Mouse (Mus musculus): ENCODE data around the gene 4931440F15Rik.

DNA sequence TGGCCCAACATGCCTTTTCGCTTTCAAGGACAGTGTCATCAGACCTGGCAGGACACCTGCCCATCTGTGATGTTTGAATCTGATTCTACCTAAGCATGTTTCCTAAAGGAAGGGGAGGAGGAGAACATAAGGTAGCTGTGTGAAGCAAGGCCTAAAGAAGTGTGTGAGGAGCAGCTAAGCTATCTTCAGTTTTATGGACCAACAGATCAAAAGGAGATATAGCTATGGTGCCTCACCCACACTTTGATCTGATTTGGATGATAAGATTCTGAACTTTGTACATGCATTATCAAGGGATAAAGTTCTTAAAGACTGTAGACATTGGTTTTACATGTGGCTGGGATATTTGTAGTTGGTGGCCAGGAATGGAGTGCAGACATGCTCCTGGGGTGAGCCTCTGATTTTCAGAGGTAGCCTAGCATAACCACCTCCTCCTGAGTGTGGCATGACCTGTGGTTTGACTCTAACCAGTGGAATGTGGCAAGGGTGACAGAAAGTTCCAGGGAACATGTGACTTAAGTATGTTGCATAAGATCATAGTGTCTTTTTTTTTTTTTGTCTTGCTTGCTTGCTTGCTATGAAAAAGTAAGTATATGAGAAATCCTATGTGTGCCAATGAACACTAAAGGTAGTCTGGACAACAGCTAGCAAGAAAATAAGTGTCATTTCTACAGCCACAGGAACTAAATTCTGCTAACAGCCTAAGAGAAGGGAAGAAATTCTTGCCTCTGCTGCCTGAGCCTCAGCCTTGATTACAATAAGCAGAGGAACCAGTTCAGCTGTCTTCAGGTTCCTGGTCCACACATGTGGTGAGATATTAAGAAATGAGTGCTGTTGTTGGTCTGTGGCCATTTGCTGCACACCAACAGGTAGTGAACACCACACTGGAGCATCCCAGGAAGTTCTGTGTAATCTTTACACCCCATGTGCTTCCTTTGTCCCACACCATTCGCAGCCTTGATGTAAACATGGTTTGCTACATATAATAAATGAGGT, 23.7 kb downstream of the 4931440F15Rik start:
- TF ChIP-seq ZMIZ1 (IDR thresholded peaks at IDR 0.05; ENCODE audit: low read depth, low read length) (no peak), POLR2A (IDR thresholded peaks at IDR 0.05; ENCODE audit: control insufficient read depth in 1 of 2, insufficient read depth in 1 of 2, low read depth in 1 of 2, low read length in 2 of 2, poor library complexity in 1 of 2) (no peak), CHD2 (IDR thresholded peaks at IDR 0.05; ENCODE audit: low read length) (no peak), E2F4 (IDR thresholded peaks at IDR 0.05; ENCODE audit: borderline replicate concordance, low read depth, low read length) (no peak), UBTF (IDR thresholded peaks at IDR 0.05; ENCODE audit: borderline replicate concordance, insufficient read depth, low read depth, low read length) (no peak), TAL1 (IDR thresholded peaks at IDR 0.05; ENCODE audit: low read length) (no peak), CTCF (IDR thresholded peaks at IDR 0.05 in 2 of 3, conservative IDR thresholded peaks at IDR 0.05 in 1 of 3; ENCODE audit: control insufficient read depth in 1 of 3, insufficient read depth in 1 of 3, low read depth in 2 of 3, low read length in 3 of 3, poor library complexity in 1 of 3, severe bottlenecking in 1 of 3) (no peak), NRF1 (IDR thresholded peaks at IDR 0.05; ENCODE audit: insufficient read depth, low read depth, low read length, poor library complexity, severe bottlenecking) (no peak), EP300 (IDR thresholded peaks at IDR 0.05; ENCODE audit: low read depth in 1 of 2, low read length in 2 of 2) (no peak), TBP (IDR thresholded peaks at IDR 0.05; ENCODE audit: low read depth, low read length) (no peak), POLR2AphosphoS5 (IDR thresholded peaks at IDR 0.05; ENCODE audit: borderline replicate concordance, low read depth, low read length) (no peak), NELFE (IDR thresholded peaks at IDR 0.05; ENCODE audit: low read depth, low read length) (no peak), MAX (IDR thresholded peaks at IDR 0.05; ENCODE audit: low read length) (no peak), MAFK (IDR thresholded peaks at IDR 0.05; ENCODE audit: borderline replicate concordance, low read depth, low read length) (no peak)
